Mouse (Mus musculus) thymus, adult 2 months (tissue): Measurements from ENCODE around the gene Pik3r2. TPM values are rescaled to one million over a fixed set of nuclear protein-coding genes. Genes with fewer than 3 reads are reported as not detected.

ENCODE experiments used
- DNase-seq: peaks from one replicate; pipeline ENCODE4 v3.0.0; 2021
- H3K27ac ChIP-seq: fragments of 200-500 bp; 2 replicates; pipeline ENCODE4 v1.5.1; 2012; ENCODE audit warnings: low read length, control low read depth; ENCODE audit not compliant: control insufficient read depth, insufficient read depth
- H3K27me3 ChIP-seq: fragments of 200-500 bp; 2 replicates; pipeline ENCODE4 v1.6.1; 2012; ENCODE audit warnings: mild to moderate bottlenecking, low read length, moderate library complexity, mixed read lengths; ENCODE audit not compliant: control insufficient read depth, insufficient read depth
- H3K36me3 ChIP-seq: fragments of 200-500 bp; 2 replicates; pipeline ENCODE4 v1.6.1; 2012; ENCODE audit warnings: mild to moderate bottlenecking, low read length, moderate library complexity; ENCODE audit not compliant: control insufficient read depth, insufficient read depth
- H3K4me1 ChIP-seq: fragments of 200-500 bp; replicated peaks from 2 replicates; pipeline ENCODE4 v1.6.1; 2012; ENCODE audit warnings: low read length; ENCODE audit not compliant: control insufficient read depth, insufficient read depth
- H3K4me3 ChIP-seq: fragments of 200-500 bp; 2 replicates; pipeline ENCODE4 v1.5.1; 2012; ENCODE audit warnings: mild to moderate bottlenecking, low read length, control low read depth, moderate library complexity; ENCODE audit not compliant: control insufficient read depth, insufficient read depth
- CTCF ChIP-seq: fragments of 200-500 bp; IDR thresholded peaks from 2 replicates; pipeline ENCODE4 v1.5.1; 2012; ENCODE audit warnings: mild to moderate bottlenecking, control low read depth, low read length, moderate library complexity, borderline replicate concordance; ENCODE audit not compliant: control insufficient read depth, poor library complexity, insufficient read depth; ENCODE audit errors: extremely low read depth
- POLR2A ChIP-seq: fragments of 200-500 bp; IDR thresholded peaks from 2 replicates; pipeline ENCODE4 v1.6.1; 2012; ENCODE audit warnings: mild to moderate bottlenecking, low read length, control low read depth, moderate library complexity; ENCODE audit not compliant: control insufficient read depth, poor library complexity, insufficient read depth; ENCODE audit errors: extremely low read depth
- whole genome bisulfite sequencing: fragments of 180-500 bp; shearing (Covaris S2); methylation state at CpG from one replicate; pipeline ENCODE4 v1.1.7; 2018; 5-methylcytosine and 5-hydroxymethylcytosine counted together
- polyA plus RNA-seq: library from polyadenylated mRNA; depleted of rRNA; stranded (reverse); fragments of >200 nt; gene quantifications from 2 replicates; pipeline ENCODE4 v1.2.3, GENCODE M21; 2012

Pik3r2 gene
- polyA plus RNA-seq, 1 experiment = 136 TPM

GRCm38 (mm10) chr8:70794215-70794614, 17.7 kb upstream of the Pik3r2 start:
- no peaks in the 10 kb centered on the region; the same call in 1 of the 2 replicates for H3K36me3 ChIP-seq
- WGBS = 78% methylated on average over 2 of the region's 2 CpGs
- peaks cover 45% of the 10 kb centered on the region for H3K4me1 ChIP-seq
- no peak overlapping the region for H3K4me3 ChIP-seq
- no peak for DNase-seq
- no peak overlapping the region for H3K27ac ChIP-seq
- no peaks in the 10 kb centered on the region for H3K27me3 ChIP-seq
- no peak for TF ChIP-seq CTCF
- TF ChIP-seq POLR2A = no peak

GRCm38 (mm10) chr8:70792700-70793099, 16.2 kb upstream of the Pik3r2 start:
- Histone ChIP-seq H3K4me3 (peak overlapping the region; percentile 48), H3K27me3 (no peaks in the 10 kb centered on the region), H3K36me3 (peaks cover 14% of the 10 kb centered on the region), H3K4me1 (peaks cover 31% of the 10 kb centered on the region), H3K27ac (peak overlapping the region; percentile 50; the same call in 1 of the 2 replicates)
- no peak for DNase-seq
- 2% methylated on average over 20 of the region's 20 CpGs for WGBS
- TF ChIP-seq POLR2A = no peak
- no peak for TF ChIP-seq CTCF

- peak; percentile 93 for TF ChIP-seq POLR2A
- TF ChIP-seq CTCF = no peak
- peaks cover 20% of the 10 kb centered on the region for H3K36me3 ChIP-seq
- peaks cover 26% of the 10 kb centered on the region for H3K4me1 ChIP-seq
- peak overlapping the region; percentile 82 for H3K27ac ChIP-seq
- H3K27me3 ChIP-seq = no peaks in the 10 kb centered on the region
- 1% methylated on average over 58 of the region's 58 CpGs for WGBS
- peak overlapping the region; percentile 83 for H3K4me3 ChIP-seq
- DNase-seq = peak; percentile 100
These were observed 15.6 kb upstream of the Pik3r2 start for GRCm38 (mm10) chr8:70791975-70792691.

GRCm38 (mm10) chr8:70791294-70791701, 14.8 kb upstream of the Pik3r2 start:
- H3K27me3 ChIP-seq = no peaks in the 10 kb centered on the region
- TF ChIP-seq CTCF (no peak), POLR2A (0 out of 2 replicates have a peak, but pooled peaks have one; percentile 22)
- 1% methylated on average over 7 of the region's 7 CpGs for WGBS
- H3K36me3 ChIP-seq = peaks cover 28% of the 10 kb centered on the region
- H3K27ac ChIP-seq = peak overlapping the region; percentile 82
- peak; percentile 83 for DNase-seq
- H3K4me1 ChIP-seq = peaks cover 19% of the 10 kb centered on the region
- H3K4me3 ChIP-seq = peak overlapping the region; percentile 83

GRCm38 (mm10) chr8:70790846-70791245, 14.3 kb upstream of the Pik3r2 start:
- DNase-seq = no peak
- no peaks in the 10 kb centered on the region for H3K27me3 ChIP-seq
- peaks cover 19% of the 10 kb centered on the region for H3K4me1 ChIP-seq
- peak overlapping the region; percentile 83 for H3K4me3 ChIP-seq
- peak overlapping the region; percentile 62 for H3K27ac ChIP-seq
- WGBS = 26% methylated on average over 8 of the region's 8 CpGs
- TF ChIP-seq POLR2A (no peak), CTCF (no peak)
- peaks cover 33% of the 10 kb centered on the region for H3K36me3 ChIP-seq

GRCm38 (mm10) chr8:70789046-70789445, 12.5 kb upstream of the Pik3r2 start:
- H3K36me3 ChIP-seq = peaks cover 51% of the 10 kb centered on the region
- TF ChIP-seq CTCF = no peak
- TF ChIP-seq POLR2A = no peak
- DNase-seq = no peak
- peaks cover 19% of the 10 kb centered on the region for H3K4me1 ChIP-seq
- H3K4me3 ChIP-seq = no peak overlapping the region
- H3K27ac ChIP-seq = no peak overlapping the region
- H3K27me3 ChIP-seq = no peaks in the 10 kb centered on the region
- 98% methylated on average over 10 of the region's 10 CpGs for WGBS
